In genomic region chr10:120111691-120112319, GRCm38 (mm10) we compare ENCODE assay signal across 9 mouse cellular contexts. TPM values are rescaled to one million over a fixed set of nuclear protein-coding genes. Genes with fewer than 3 reads are reported as not detected.
DNase-seq lines count a peak whose midpoint lies in the region; ATAC-seq lines count a peak whose summit lies in the region.
"Had no signal": no experiment of that assay in that cellular context is flagged by ENCODE, and none has a peak within 500 bp of the region (broad histone marks: within the 10 kb centered on the region; RNA-seq: fewer than 3 reads in every experiment).

No protein-coding gene starts in this region.

- H3K4me3 ChIP-seq in lung, embryonic 15.5 days = peak overlapping the region; percentile 85
- peak overlapping the region; percentile 68 for H3K4me3 ChIP-seq in embryonic facial prominence, embryonic 13.5 days
- H3K4me3 ChIP-seq in limb, embryonic 13.5 days = peak overlapping the region; percentile 70

- ATAC-seq in lung, embryonic 15.5 days (ENCODE audit: borderline replicate concordance, extremely low read depth, low FRiP score, low TSS enrichment) = no peak
- no peak for ATAC-seq in embryonic facial prominence, embryonic 13.5 days (ENCODE audit: insufficient number of reproducible peaks, insufficient read depth, low FRiP score, low TSS enrichment, low read depth)
- ATAC-seq in limb, embryonic 13.5 days (ENCODE audit: low FRiP score, low read depth) = no peak

- H3K9ac ChIP-seq in lung, embryonic 15.5 days = 0 out of 2 replicates have a peak overlapping the region, but pooled peaks have one; percentile 60
- peak overlapping the region; percentile 82 for H3K9ac ChIP-seq in embryonic facial prominence, embryonic 13.5 days
- H3K9ac ChIP-seq in limb, embryonic 13.5 days = peak overlapping the region; percentile 78

- no peak for DNase-seq in lung, postnatal 4 days
- DNase-seq in splenic B cell, adult 2 months (ENCODE audit: low read depth, low spot score) = peak; percentile 6
- no peak for DNase-seq in urinary bladder, postnatal 10 days (ENCODE audit: low spot score)
- DNase-seq in urinary bladder, postnatal 14 days (ENCODE audit: low spot score) = no peak
- DNase-seq in yolk sac, embryonic 10.5 days (ENCODE audit: low spot score) = no peak
- DNase-seq: cerebellum, postnatal 14 days had no signal

- no peaks in the 10 kb centered on the region for H3K9me3 ChIP-seq in lung, embryonic 15.5 days
- H3K9me3 ChIP-seq in embryonic facial prominence, embryonic 13.5 days = no peaks in the 10 kb centered on the region
- no peaks in the 10 kb centered on the region for H3K9me3 ChIP-seq in limb, embryonic 13.5 days

- H3K36me3 ChIP-seq in lung, embryonic 15.5 days = no peaks in the 10 kb centered on the region
- H3K36me3 ChIP-seq in embryonic facial prominence, embryonic 13.5 days = peaks cover 21% of the 10 kb centered on the region
- H3K36me3 ChIP-seq in limb, embryonic 13.5 days = peaks cover 15% of the 10 kb centered on the region
- peaks cover 4% of the 10 kb centered on the region; the same call in 1 of the 2 replicates for H3K36me3 ChIP-seq in splenic B cell, adult 2 months (ENCODE audit: control insufficient read depth, insufficient read depth, low read length, poor library complexity, severe bottlenecking)

- H3K27me3 ChIP-seq in lung, embryonic 15.5 days = no peaks in the 10 kb centered on the region
- no peaks in the 10 kb centered on the region for H3K27me3 ChIP-seq in embryonic facial prominence, embryonic 13.5 days
- no peaks in the 10 kb centered on the region for H3K27me3 ChIP-seq in limb, embryonic 13.5 days
- no peaks in the 10 kb centered on the region for H3K27me3 ChIP-seq in splenic B cell, adult 2 months (ENCODE audit: control insufficient read depth, insufficient read depth, low read length, poor library complexity, severe bottlenecking)

- H3K4me1 ChIP-seq in lung, embryonic 15.5 days = peaks cover 8% of the 10 kb centered on the region; the same call in 1 of the 2 replicates
- H3K4me1 ChIP-seq in embryonic facial prominence, embryonic 13.5 days = peaks cover 7% of the 10 kb centered on the region
- peaks cover 10% of the 10 kb centered on the region; the same call in 1 of the 2 replicates for H3K4me1 ChIP-seq in limb, embryonic 13.5 days

- H3K27ac ChIP-seq in lung, embryonic 15.5 days = no peak overlapping the region
- H3K27ac ChIP-seq in embryonic facial prominence, embryonic 13.5 days = no peak overlapping the region
- H3K27ac ChIP-seq in limb, embryonic 13.5 days = no peak overlapping the region

- H3K4me2 ChIP-seq in lung, embryonic 15.5 days = peak overlapping the region; percentile 90
- H3K4me2 ChIP-seq in embryonic facial prominence, embryonic 13.5 days = peak overlapping the region; percentile 79
- peak overlapping the region; percentile 79 for H3K4me2 ChIP-seq in limb, embryonic 13.5 days (replicated peaks)

- WGBS in lung, embryonic 15.5 days = 71% methylated on average over 3 of the region's 3 CpGs
- 74% methylated on average over 3 of the region's 3 CpGs for WGBS in embryonic facial prominence, embryonic 13.5 days
- WGBS in limb, embryonic 13.5 days = 82% methylated on average over 3 of the region's 3 CpGs

RNA-seq across cellular contexts. Expression of gene Helb, which starts 1.0 kb away (rescaled TPM):
- polyA plus RNA-seq in lung, embryonic 15.5 days (2015; fragmentation: Nextera tagmentation; extraction: Ambion mirVana) = 5.1 and 5.2 TPM in 2 replicates
- polyA plus RNA-seq in embryonic facial prominence, embryonic 13.5 days (2015; fragmentation: Nextera tagmentation; extraction: Ambion mirVana) = 11.3 and 11.4 TPM in 2 replicates
- 9.1 and 9.2 TPM in 2 replicates for polyA plus RNA-seq in limb, embryonic 13.5 days (2015; fragmentation: Nextera tagmentation; extraction: Ambion mirVana)
